Mouse (Mus musculus): Measurements from ENCODE around the gene Adcy4.
A peak's percentile ranks its signal among the peaks of the same experiment; 100 is the strongest.

Adcy4 gene

DNA sequence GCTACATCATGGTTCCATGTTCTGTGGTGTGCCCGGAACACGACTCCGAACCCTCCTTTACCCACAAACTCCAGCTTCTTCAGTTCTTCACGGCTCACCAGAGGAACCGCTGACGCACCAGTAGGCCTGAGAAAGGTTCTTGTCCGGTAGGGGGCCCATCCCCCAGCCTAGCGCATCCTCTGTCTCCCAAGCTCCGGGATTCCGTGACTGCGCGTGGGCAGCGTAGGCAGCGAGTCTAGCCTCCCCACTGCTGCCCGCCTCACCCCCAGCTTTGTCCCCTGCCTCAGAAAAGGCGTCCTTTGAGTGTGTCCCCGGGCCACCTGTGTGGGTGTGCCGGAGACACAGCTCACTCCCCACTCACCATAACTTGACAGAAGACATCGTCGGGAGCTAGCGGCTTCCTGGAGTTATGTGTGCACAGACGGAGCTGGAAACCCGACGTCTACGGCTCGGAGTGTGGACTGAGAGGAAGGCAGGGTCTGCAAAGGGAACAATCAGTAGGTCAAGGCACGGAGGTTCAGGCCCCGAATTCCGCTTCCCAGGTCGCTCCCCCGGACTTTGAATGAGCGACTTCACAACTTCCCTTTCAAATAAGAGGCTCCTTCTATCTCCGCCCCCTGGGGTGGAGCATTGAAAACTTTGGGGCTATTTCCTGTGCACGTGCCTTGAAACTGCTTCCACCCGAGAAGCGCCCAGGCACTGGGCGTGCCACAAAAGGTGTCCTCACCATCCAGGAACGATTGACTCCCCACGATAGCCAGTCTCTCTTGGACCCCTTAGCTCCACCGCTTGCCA, 4.6 kb upstream of the Adcy4 start, which contains the start of gene Ripk3:
Gene Ripk3 (minus strand): TSS at position 610 of the 795 bp plus-strand sequence.
- peak; percentile 54 to 63 for DNase-seq (ENCODE audit: low spot score in 2 of 2)

DNA sequence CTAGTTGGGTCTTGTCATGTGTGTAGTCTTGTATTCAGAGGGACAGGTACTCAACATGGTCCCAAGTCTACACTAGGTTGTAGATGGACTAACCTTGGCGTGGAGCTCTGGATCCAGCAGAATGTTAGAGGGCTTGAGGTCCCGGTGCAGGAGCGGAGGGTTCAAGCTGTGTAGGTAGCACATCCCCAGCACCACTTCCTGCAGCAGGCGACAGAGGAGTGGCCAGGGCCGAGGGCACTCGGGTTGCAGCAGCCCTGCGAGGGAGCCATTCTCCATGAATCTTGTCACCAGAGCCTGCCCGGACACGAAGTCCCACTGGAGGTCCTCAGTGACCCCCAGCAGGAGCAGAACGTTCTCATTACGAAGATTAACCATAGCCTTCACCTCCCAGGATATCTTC, 3.8 kb upstream of the Adcy4 start:
- peak in 1 of 2 experiments; percentile 4 for DNase-seq (ENCODE audit: low spot score in 2 of 2)

DNA sequence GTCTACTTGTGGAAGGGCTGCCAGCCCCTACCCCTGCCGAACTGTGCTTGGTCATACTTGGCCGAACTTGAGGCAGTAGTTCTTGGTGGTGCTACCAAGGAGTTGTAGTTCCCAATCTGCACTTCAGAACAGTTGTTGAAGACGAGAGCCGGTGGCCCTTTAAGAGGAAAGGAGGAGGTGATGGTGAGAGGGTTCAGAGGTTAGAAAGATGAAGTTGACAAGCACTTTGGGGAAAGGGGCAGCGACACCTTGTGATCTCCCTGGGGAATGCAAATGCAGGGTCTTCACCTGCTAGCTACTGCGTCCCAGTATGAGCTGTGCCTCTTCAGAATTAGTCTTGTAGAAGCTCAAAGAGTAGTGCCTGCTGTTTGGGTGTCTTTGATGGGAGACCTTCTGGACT, 1.3 kb upstream of the Adcy4 start:
- DNase-seq (ENCODE audit: low spot score in 2 of 2): peak in 1 of 2 experiments; percentile 36

DNA sequence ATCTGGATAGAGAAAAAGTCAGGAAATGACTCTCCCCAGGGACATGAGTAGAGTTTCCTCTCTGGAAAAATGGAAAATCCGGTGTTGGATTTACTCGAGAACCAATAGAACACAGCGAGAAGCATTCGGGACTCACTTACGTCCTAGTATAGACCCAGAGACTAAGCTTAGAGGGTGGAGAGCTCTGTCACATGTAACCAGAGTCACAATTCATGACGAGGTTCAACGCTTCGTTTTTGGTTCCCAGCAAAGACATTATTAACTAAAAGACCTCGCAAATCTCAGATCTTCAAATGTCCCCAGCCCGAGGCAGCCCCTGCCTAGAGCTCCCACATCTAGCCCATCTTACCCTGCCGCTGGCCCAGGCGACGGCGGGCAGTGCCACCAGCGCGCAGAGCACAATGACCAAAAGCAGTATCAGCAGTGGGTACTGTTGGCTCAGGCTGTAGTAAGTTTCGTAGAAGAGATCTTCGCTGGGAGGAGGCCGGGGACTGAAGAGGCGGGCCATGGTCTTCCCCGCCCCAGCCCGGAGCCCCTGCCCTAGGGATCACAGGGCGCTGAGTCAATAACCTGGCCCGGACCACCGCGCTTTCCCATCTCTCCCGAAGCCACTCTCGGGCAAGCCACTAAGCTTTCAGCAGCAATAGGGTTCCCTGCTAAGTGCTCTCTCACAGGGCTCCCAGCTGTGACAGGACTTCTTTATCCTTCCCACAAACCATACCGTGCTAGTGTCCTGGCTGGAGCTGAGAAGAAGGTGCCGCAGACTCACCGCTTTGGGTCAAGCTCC, 531 bp downstream of the Adcy4 start:
- DNase-seq (ENCODE audit: low spot score in 2 of 2): peak; percentile 2

DNA sequence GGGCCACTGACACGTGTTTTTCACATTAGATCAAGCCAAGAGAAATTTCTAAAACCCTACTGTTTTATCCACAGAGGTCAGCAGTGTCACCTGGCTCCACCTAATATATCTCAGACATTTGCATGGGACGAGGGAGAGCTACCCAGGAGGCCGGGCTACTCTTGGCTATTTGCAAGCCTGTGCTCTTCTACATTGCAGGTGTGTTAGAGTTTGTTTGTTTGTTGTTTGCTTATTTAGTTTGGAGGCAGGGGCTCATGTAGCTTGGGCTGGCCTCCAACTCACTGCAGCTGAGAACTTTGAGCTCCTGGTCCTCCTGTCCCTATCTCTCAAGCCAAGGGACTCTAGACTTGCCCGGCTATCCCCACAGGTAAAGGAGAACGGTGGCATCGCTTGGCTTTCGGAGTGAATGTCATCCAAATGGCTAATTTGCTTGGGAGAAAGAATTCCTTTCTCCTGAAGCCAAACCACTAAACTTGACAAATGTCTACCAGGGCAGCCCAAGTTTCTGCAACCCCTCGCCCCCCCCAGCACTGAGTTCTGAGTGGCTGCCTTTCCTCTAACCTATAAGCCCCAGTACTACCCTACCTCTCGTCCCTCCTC, 1.4 kb downstream of the Adcy4 start:
- peak; percentile 1 to 2 for DNase-seq (ENCODE audit: low spot score in 2 of 2)

DNA sequence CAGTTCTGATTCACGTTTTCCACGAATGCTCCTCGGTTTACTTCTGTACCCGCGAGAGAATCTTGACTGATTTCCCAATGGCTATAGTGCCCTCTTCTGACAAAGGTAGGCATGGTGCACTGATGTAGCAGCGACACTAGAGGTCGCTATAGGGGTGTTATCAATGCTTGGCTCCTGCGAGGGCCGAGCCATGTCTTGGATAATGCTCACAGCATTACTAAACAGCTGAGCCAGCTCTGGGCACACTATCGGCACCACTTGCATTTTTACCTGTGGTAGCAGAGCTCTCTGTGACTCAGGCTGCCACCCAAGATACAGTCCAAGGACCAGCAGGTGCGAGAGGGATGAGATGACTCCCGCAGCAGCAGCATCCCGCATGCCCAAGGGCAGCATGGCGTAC, 2.6 kb downstream of the Adcy4 start:
- peak; percentile 17 to 66 for DNase-seq (ENCODE audit: low spot score in 2 of 2)

DNA sequence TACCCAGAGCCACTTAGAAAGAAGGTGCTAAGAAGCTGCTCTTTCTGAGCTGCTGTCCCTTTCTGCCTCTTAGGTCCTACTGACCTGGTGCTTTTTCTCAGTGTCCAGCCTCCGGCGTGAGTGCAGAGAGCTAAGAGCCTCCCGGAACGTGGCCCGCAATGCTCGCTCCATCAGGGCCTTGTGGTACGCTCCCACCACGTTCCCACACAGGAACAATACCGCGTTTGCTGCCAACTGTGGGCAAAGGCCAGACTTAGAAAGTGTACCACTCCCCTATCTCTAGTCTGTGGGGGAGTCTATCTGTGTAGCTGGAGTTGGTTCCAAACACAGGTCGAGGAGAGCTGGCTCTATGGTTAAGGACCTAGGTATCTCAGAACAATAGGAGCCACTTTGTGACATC, 3.2 kb downstream of the Adcy4 start:
- peak in 1 of 2 experiments; percentile 2 for DNase-seq (ENCODE audit: low spot score in 2 of 2)

DNA sequence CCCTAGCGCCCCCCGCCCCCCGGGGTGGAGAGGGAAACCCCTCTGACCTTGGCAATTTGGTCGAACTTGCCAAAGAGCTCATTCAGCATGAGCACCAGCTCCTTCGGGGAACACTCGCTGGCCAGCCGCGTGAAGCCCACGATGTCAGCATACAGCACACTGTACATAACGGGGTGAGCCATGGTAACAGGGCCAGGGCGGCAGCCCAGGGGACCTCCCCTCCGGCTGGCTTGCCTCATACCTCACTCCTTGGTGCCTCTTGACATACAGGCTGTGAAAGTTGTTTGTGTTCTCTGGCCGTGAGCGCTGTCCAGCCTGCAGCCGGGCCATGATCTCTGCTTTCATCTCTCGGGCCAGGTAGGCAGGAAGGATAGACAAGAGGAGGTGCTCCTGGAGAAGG, 4.2 kb downstream of the Adcy4 start:
- DNase-seq (ENCODE audit: low spot score in 2 of 2): no peak

DNA sequence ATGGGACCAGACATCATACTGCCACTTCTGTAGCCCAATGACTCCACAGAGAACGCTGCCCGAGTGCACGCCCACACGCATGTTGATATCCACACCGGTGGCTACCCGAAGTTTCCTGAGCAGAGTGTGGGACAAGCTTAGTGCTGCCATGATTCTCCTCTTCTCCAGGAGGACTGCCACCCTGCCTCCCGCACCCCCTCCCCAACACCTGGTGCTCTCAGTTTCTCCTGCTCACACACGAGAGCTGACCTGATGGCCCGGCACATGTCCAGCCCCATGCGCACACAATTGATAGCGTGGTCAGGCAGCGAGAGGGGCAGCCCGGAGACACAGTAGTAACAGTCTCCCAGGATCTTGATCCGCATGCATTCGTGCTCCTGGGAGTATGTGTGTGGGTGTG, 5.2 kb downstream of the Adcy4 start:
- DNase-seq (ENCODE audit: low spot score in 2 of 2): no peak

DNA sequence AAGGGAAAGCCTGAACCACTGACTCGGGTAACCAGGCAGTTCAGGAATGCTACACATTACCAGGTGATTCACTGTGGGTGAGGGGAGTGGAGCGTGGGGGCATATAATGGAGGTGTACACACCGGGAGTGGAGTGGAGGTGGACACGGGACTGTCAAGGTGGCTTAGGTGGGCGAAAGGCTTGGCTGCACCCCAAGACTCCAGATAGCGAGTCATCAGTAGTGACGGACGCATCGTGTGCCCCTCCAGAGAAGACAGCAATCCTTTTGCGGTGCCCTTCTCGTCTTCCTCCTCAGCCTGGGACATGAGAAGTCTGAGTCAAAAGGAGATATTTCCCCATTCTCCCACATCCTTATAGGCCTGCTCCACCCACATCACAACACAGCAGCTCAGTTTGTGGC, 6.1 kb downstream of the Adcy4 start:
- DNase-seq (ENCODE audit: low spot score in 2 of 2): no peak

DNA sequence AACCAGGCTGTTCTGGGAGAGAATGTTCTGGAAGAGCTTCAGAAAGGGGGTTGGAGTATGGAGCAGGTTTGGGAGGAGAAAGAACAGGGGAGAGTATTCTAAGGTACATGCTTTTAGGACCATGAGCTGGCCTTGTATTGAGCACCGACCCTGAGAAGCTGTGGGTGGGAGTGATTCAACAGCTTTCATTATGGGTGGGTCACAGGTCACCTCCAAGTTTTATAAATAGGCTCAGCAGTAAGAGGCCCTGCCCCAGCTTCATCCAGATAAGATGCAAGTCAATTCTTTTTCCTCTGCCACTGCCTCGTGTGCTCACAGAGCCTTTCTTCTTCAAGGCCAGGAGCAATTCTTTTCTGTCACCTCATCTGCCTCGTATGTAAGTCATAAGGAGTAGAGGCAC, 6.7 kb downstream of the Adcy4 start:
- no peak for DNase-seq (ENCODE audit: low spot score in 2 of 2)

DNA sequence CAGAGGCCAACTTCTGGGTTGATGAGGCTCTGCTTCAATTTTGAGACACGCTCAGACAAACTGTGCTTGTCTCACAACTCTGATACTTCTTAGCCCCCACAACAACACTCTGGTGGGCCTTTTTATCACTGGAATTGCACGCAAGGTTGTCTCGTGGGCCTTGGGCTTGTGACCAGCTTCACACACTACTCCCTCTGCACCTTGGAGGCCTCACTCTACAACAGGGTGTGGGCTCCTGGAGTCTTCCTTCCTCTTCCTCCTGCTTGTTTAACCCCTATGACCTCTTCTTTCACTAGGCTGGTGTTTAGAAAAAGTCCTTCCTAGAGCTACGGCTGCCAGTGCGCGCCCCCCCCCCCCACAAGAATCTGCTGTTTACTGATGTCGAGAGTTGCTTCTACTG, 7.2 kb downstream of the Adcy4 start:
- no peak for DNase-seq (ENCODE audit: low spot score in 2 of 2)

DNA sequence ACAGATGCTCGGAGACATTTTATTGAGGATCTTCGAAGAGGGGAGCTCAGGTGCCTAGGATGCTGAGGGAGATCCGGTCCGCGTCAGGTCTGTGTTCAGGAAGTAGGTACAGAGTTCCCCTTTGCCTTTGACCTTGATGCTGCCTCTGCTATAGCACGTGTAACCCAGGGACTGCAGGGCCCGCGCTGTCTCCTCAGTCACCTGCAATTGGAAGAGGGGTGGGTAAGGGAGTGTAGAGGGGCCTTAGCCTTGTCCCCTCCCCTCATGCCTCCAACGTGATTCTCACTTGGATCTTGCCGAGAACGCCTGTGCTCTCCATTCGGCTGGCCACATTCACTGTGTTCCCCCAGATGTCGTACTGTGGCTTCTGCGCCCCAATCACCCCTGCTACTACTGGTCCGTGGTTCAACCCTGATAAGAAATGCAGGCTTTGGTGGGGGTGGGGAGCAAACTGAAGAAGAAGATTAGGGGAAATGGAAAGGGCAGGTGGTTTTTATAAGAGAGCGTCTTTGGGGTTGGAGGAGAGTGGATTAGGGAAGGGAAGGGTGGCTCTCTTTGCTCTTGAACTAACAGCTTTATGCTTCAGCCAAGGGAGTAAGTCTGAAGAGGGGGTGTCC, 14.7 kb downstream of the Adcy4 start:
- no peak for DNase-seq (ENCODE audit: low spot score in 2 of 2)

DNA sequence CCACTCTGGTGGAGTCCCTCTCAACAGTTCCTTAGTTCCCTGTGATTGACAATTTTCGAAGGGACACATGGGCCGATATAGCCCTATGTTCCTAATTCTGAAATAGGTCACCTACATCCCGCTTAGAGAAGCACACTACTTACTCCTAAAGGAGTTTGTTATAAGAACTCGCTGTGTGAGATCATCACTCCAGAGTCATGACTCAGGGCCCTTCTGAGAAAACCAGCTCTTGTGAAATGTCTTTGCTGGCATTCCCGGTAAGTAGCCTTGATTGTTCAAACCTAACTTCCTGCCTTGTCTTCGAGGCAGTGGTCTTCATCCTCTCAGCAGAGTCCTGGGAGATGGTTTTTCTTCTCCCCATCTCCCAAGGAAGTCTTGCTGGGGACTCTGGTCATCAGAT, 15.3 kb downstream of the Adcy4 start:
- no peak for DNase-seq (ENCODE audit: low spot score in 2 of 2)

DNA sequence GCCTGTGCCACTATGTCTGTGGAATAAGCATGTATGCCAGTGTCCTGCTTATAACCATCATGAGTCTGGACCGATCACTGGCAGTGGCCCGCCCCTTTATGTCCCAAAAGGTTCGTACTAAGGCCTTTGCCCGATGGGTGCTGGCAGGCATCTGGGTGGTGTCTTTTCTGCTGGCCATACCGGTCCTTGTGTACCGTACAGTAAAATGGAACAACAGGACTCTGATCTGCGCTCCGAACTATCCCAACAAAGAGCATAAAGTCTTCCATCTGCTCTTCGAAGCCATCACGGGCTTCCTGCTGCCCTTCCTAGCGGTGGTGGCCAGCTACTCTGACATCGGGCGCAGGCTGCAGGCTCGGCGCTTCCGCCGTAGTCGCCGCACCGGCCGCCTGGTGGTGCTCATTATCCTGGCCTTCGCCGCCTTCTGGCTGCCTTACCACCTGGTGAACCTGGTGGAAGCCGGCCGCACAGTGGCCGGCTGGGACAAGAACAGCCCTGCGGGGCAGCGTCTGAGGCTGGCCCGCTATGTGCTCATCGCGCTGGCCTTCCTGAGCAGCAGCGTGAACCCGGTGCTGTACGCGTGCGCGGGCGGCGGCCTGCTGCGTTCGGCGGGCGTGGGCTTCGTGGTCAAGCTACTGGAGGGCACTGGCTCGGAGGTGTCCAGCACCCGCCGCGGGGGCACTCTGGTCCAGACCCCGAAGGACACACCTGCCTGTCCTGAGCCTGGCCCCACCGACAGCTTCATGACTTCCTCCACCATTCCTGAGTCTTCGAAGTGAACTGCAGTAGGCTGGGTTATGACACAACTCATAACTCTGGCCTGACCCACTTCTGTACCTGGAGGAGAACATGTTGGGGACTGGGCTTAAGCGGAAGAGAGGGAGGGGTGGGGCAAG, 16.1 kb downstream of the Adcy4 start:
- no peak for DNase-seq (ENCODE audit: low spot score in 2 of 2)

DNA sequence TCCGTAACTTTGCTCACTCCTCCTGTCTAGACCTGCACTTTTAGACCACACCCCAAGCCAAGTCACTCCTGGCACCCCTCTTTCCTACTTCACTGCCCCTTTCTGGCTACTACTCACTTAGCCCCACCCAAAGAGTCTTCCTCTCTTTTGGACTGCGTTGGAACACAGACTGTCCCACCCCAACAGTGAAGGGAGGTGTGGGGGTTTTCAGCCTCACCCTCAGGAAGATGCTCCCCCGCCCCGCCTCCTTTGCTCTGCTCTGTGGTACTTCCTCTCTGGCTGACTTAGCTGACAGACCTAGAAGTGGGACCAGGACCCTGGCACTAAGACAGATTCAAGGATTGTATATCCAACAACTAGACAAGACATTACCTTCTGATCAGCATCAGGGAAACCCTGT, 18.2 kb downstream of the Adcy4 start, which contains the start of gene Ltb4r1:
Gene Ltb4r1 (plus strand): TSS at position 267 of the 400 bp plus-strand sequence.
- DNase-seq (ENCODE audit: low spot score in 2 of 2): no peak

DNA sequence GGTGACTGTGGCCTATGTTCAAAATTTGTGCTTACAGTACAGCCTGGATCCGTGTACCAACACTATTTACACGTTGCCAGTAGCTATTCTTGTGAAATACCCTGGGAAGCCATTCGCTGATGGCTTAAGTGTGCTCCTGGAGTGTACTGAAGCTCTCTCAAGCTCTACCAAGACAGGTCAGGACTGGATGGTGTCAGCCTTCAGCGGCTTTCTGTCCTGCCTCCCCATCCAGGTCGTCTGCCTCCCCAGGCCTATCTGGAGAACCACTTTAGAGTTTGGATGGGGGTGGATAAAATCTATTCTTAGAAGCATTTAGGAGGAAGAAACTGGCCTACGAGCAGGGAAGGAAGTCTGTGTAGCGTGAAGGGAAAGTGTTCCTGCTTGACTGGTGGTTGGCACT, 20.7 kb downstream of the Adcy4 start:
- no peak for DNase-seq (ENCODE audit: low spot score in 2 of 2)

DNA sequence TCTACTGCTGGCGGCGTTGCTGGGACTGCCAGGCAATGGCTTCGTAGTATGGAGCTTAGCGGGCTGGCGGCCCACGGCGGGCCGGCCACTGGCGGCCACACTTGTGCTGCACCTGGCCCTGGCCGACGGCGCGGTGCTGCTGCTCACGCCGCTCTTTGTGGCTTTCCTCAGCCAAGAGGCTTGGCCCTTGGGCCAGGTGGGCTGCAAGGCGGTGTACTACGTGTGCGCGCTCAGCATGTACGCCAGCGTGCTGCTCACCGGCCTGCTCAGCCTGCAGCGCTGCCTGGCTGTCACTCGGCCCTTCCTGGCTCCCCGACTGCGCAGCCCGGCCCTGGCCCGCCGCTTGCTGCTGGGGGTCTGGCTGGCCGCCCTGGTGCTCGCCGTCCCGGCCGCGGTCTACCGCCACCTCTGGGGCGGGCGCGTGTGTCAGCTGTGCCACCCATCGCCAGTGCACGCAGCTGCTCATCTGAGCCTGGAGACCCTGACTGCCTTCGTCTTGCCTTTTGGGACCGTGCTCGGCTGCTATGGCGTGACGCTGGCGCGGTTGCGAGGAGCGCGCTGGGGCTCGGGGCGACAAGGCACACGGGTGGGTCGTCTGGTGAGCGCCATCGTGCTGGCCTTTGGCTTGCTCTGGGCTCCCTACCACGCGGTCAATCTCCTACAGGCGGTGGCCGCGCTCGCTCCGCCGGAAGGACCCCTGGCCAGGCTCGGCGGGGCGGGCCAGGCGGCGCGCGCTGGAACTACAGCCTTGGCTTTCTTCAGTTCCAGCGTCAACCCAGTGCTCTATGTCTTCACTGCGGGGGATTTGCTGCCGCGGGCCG, 21.7 kb downstream of the Adcy4 start:
- DNase-seq (ENCODE audit: low spot score in 2 of 2): peak in 1 of 2 experiments; percentile 37

DNA sequence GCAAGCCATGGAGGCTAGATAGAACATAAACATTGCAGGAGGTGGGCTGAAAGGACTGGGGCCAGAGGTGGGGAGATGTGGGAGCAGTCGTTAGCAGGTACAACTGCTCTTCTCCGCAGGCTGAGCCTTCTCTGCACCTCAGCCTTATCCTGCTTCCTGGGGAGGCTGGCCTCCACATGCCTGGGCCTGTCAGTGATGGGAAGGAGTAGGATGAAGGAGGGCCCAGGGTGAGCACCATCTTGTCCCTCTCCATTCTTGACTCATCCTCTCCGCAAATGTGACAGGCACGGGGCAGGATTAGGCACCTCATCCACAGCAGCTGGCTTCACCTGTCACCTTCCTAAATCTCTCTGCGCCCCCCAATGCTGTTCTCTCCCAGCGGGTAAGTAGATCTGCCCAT, 22.7 kb downstream of the Adcy4 start, which contains the start of gene Ltb4r2:
Gene Ltb4r2 (plus strand): TSS at position 266 of the 400 bp plus-strand sequence.
- DNase-seq (ENCODE audit: low spot score in 2 of 2): no peak

DNA sequence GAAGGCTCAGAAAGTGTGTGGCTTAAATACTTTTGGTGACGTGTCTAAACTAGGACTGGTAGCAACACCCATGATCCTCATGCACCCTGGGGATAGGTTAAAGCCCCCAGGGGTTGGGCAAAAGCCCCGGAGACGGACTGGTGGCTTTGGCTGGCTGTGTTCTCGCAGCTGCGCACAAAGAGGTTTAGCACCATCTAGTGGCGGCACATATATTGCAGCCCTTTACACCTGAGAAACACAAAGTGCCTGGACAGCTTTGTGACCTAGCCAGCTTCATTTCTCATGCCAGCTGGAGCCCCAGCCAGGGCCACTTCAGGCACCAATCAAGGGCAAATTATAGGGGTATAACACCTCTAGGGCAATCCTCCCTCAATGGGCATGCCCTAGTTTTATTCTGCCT, 23.7 kb downstream of the Adcy4 start:
- DNase-seq (ENCODE audit: low spot score in 2 of 2): peak; percentile 66 to 84

Measured in thymus, postnatal 10 days (tissue).